Mouse (Mus musculus): ENCODE results near the gene Thy1.

Thy1 gene

DNA sequence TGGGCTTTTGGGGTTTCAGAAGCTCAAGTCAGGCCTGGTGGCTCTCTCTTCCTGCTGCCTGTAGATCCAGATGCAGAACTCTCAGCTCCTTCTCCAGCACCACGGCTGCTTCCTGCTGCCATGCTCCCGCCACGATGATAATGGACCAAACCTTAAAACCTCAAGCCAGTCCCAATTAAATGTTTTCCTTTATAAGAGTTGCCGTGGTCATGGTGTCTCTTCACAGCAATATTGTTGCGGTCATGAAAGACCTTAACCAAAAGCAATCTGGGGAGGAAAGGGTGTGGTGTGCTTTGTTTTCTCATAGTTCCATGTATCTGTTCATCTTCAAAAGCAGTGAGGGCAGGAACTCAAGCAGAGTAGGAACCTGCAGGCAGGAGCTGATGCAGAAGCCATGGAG is 6.1 kb upstream of the Thy1 start:
- DNase-seq: no peak

DNA sequence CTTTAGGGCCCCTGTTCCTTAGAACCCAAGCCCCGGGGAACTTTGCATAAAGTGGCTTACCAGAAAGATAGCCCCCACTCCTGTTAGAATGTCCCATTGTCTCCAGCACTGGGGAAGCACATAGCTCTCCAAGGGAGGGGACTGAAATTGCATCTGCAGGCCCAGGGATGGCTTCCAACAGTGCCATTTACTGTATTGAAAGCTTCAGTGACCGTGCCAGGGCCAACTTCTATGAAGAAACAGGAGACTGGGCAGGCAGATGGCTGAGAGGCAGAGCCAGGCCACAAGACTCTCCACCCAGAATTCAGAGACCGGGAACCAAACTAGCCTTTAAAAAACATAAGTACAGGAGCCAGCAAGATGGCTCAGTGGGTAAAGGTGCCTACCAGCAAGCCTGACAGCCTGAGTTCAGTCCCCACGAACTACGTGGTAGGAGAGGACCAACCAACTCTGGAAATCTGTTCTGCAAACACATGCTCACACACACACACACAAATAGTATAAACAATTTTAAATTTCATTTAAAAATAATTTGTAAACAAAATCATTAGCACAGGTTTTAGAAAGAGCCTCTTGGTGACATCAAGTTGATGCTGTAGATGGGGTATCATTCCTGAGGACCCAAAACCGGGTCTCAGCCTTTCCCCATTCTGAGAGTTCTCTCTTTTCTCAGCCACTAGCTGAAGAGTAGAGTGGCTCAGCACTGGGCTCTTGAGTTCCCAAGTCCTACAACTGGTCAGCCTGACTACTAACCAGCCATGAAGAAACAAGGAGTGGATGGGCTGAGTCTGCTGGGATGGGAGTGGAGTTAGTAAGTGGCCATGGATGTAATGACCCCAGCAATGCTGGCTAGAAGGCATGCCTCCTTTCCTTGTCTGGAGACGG is 1.4 kb upstream of the Thy1 start:
- DNase-seq: no peak

DNA sequence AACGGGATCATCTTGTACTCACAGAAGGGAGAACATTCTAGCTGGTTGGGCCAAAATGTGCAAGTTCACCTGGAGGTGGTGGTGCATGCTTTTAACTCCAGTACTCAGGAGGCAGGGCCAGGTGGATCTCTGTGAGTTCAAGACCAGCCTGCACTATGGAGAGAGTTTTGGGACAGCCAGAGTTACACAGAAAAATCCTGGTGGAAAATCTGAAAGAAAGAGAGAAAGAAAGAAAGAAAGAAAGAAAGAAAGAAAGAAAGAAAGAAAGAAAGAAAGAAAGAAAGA is 846 bp upstream of the Thy1 start:
- no peak for DNase-seq

DNA sequence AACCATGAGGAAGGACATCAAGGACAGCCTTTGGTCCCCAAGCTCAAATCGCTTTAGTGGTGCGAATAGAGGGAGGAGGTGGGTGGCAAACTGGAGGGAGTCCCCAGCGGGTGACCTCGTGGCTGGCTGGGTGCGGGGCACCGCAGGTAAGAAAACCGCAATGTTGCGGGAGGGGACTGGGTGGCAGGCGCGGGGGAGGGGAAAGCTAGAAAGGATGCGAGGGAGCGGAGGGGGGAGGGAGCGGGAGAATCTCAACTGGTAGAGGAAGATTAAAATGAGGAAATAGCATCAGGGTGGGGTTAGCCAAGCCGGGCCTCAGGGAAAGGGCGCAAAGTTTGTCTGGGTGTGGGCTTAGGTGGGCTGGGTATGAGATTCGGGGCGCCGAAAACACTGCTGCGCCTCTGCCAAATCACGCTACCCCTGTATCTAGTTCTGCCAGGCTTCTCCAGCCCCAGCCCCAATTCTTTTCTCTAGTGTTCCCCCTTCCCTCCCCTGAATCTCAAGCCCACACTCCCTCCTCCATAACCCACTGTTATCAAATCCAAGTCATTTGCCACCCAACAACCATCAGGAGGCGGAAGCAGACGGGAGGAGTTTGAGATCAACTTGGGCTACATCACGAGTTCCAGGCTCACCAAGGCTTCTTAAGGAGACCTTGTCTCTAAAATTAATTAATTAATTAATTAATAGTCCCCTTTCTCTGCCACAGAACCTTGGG is 683 bp downstream of the Thy1 start:
- peak; percentile 57 for DNase-seq

DNA sequence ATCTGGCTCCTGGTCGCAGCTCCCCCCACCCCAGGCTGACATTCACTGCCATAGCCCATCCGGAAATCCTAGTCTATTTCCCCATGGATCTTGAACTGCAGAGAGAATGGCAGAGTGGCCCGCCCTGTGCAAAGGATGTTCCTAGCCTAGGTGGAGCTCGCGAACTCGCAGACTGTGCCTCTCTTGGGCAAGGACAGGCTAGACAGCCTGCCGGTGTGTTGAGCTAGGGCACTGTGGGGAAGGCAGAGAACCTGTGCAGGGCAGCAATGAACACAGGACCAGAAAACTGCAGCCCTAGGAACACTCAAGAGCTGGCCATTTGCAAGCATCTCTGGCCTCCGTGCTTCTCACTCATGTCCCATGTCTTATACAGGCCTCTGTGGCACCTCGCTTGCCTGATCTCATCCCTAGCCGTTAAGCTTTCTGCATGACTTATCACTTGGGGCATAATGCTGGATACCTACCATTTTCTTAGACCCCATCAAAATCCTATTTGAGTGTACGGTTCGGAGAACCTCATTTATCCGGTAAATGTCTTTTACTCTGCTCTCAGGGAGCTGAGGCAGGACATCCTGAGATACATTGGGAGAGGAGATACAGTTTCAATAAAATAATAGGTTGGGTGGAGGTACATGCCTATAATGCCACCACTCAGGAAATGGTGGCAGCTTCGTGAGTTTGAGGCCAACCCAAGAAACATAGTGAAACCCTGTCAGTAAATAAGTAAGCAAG is 1.4 kb downstream of the Thy1 start:
- peak; percentile 47 for DNase-seq

DNA sequence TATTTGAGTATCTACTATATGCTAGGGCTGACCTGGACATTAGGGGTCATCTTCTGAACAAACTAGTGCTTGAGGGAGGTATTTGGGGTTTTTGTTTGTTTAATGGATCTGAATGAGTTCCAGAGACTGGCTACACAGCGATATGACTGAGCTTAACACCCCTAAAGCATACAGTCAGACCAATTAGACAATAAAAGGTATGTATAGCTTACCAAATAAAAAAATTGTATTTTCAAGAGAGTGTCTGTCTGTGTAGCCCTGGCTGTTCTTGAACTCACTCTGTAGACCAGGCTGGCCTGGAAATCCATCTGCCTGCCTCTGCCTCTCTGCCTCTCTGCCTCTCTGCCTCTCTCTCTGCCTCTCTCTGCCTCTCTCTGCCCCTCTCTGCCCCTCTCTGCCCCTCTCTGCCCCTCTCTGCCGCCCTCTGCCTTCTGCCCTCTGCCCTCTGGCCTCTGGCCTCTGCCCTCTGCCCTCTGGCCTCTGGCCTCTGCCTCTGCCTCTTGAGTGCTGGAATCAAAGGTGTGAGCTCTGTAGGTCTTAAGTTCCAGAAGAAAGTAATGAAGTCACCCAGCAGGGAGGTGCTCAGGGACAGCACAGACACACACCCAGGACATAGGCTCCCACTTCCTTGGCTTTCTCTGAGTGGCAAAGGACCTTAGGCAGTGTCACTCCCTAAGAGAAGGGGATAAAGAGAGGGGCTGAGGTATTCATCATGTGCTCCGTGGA is 2.1 kb downstream of the Thy1 start:
- DNase-seq: no peak

DNA sequence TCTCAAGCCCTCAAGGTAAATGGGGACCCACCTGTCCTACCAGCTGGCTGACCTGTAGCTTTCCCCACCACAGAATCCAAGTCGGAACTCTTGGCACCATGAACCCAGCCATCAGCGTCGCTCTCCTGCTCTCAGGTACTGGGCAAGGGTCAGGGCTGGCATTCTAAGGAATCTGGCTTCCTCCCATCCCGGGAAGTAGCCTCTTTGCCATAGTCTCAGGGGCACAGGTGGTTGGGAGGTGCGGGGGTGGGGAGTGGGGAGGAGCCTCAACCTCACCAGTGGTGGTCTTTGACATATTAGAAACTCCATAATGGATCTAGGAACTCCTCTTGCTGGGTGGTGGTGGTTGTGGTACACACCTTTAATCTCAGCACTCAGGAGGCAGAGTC is 2.7 kb downstream of the Thy1 start:
- DNase-seq: no peak

DNA sequence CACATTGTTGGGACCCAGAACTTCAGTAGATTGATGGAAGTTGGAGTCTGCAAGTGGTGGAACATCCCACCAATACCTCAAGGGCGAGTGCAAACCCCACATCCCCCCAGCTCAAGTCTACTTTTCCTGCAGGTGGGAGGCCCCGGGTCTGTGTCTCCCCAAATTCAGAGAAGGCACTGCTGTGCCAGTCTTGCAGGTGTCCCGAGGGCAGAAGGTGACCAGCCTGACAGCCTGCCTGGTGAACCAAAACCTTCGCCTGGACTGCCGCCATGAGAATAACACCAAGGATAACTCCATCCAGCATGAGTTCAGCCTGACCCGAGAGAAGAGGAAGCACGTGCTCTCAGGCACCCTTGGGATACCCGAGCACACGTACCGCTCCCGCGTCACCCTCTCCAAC is 3.2 kb downstream of the Thy1 start:
- no peak for DNase-seq

DNA sequence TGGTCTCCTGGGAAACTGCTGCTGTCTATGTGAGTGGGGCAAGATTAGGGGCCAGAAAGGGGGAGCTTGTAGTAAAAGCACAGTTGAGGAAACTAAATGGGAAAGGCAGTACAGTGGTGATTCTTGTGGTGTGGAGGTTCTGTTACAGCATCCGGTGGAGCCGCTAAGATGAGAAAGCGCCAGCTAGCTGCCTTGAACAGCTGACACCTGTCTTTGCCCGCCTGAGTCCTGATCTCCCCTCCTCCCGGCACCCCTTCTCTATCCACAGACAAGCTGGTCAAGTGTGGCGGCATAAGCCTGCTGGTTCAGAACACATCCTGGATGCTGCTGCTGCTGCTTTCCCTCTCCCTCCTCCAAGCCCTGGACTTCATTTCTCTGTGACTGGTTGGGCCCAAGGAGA is 3.9 kb downstream of the Thy1 start:
- DNase-seq: no peak

DNA sequence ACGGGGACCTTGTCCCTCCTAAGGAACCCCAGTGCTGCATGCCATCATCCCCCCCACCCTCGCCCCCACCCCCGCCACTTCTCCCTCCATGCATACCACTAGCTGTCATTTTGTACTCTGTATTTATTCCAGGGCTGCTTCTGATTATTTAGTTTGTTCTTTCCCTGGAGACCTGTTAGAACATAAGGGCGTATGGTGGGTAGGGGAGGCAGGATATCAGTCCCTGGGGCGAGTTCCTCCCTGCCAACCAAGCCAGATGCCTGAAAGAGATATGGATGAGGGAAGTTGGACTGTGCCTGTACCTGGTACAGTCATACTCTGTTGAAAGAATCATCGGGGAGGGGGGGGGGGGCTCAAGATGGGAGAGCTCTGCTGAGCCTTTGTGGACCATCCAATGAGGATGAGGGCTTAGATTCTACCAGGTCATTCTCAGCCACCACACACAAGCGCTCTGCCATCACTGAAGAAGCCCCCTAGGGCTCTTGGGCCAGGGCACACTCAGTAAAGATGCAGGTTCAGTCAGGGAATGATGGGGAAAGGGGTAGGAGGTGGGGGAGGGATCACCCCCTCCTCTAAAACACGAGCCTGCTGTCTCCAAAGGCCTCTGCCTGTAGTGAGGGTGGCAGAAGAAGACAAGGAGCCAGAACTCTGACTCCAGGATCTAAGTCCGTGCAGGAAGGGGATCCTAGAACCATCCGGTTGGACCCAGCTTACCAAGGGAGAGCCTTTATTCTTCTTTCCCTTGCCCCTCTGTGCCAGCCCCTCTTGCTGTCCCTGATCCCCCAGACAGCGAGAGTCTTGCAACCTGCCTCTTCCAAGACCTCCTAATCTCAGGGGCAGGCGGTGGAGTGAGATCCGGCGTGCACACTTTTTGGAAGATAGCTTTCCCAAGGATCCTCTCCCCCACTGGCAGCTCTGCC is 4.6 kb downstream of the Thy1 start:
- no peak for DNase-seq

DNA sequence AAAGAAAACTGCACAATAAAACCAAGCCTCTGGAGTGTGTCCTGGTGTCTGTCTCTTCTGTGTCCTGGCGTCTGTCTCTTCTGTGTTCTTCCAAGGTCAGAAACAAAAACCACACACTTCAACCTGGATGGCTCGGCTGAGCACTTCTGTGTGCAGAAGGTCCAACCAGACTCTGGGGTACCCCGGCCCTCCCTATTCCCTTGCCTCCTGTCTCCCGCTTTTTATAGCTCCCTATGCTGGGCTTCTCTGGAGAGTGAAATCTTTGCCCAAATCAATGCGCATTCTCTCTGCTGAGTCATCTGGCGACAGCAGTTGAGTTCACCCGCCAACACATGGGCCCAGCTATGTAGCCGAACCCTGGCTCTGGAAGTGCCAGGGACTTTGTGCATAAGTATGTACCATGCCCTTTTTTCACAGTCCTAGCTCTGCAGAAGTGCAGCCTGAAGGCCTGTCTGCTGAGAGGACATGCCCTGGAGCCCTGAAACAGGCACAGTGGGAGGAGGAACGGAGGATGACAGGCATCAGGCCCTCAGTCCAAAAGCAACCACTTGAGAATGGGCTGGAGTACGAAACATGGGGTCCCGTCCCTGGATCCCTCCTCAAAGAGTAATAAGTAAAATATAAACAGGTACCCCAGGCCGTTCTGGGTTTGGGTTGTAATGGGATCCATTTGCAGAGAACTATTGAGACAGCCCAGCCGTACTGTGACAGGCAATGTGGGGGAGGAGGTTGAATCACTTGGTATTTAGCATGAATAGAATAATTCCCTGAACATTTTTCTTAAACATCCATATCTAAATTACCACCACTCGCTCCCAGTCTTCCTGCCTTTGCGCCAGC is 5.6 kb downstream of the Thy1 start:
- DNase-seq: no peak

DNA sequence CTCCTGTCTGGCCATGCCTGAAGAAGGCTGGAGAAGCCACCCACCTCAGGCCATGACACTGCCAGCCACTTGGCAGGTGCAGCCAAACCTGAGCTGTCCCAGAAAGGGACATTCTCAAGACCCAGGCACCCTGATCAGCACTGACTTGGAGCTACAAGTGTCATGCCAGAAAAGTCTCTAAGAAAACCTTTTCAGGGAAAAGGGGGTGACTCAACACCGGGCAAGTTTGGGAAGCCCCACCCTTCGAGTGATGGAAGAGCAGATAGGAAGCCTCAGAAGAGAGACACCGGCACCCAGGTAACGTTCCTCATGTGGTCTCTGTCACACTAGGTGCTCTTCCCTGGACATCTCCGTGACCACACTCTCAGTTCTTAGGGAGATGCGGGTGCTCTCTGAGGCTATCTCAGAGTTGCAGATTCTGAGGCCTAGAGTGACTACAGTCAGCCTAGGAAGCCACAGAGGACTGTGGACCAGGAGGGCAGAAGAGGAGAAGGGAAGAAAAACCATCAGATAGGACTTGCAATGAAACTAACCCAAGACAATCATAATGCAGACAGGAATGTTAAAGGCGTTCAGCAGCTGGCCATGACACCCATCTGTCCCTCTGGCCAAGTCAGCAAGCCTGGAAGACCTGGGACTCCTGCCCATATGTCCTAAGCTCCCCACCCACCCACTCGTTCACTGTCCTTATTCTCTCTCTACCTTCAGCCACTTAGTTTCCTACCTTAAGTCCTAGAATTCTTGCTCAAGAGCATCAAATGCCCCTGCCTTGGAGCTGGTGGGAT is 6.4 kb downstream of the Thy1 start:
- DNase-seq: no peak

DNA sequence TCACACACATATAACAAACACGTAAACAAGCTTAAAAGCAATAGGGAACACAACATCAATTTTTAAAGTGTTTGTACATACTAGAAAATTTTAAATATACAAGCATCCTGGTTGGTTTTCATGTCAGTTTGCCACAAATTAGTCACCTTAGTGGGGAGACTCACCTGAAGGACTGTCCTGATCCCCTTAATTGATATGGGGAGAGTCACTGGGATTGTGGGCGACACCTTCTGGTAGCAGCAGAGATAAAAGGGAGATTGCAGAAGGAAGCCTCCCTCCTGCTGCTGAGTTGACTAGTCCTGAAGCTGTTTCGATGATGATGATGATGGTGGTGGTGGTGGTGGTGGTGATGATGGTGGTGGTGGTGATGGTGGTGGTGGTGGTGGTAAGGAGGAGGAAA is 9.7 kb downstream of the Thy1 start:
- DNase-seq: no peak

DNA sequence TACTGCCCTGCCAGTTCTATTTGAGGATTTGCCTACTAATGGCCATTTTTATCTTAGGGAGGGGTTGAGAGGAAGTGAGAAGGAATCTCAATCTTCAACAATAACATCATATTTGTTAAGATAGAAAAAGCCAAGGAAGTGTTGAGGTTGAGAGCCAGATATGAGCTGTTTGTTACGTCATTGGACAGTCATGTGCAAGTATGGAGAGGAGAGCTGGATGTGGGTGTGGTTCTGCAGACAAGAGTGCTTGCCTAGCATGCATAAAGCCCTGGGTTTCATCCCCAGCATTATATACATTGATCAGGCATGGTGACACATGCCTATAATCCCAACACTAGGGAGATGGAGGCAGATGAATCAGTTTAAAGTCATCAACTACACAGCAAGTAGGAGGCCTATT is 10.8 kb downstream of the Thy1 start:
- no peak for DNase-seq

DNA sequence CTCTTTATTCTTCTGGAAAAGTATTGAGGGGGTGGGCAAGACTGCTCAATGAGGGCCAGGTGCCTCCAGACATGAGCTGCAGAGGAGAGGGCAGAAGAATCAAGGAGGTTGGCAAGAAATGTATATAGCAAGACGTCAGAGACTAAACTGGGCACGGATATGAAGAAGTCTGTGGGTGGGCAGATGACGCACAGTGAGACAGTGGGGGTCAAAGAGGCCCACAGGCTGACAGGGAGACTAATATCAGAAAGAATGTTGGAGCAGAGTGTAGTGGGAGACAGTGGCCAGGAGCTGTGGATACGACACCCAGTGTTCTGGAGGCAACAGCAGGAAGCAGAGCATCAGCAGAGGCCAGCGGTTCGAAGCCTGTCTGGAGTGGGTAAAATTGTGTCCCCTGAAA is 15.4 kb downstream of the Thy1 start:
- no peak for DNase-seq

DNA sequence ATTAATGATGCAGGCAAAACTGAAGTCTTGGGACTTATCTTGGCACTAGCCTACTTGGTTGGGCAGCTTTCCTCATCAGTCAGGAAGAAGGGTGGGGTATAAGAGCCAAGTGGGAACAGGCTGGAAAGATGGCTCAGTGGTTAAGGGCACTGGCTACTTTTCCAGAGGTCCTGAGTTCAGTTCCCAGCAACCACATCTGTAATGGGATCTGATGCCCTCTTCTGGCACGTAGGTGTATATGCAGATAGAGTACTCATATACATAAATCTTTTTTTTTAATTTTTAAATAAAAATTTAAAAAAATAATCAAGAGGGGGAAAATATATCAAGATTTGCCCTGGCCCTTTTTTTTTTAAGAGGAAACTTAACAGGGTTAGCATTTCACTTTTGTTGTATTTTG is 22.0 kb downstream of the Thy1 start:
- no peak for DNase-seq

DNA sequence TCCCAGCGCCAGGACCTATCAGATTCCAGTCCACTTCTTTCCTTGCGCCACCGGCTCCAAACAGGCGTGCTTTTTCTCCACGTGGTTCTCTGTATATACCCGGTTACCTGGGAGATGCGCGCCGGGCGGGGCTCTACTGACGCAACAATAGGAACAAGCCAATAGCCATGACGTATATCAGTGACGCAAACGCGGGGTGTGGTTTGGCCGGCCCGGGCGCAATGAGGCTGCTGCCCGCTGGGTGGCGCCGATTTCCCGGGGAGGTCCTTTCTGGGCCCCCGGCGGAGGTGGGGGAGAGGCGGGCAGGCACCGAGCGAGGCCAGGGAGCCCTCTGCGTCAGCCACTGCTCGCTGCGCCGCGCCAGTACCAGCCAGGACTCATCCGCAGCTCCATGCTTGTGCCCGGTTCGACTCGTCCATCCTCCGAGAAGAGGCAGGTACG is 23.6 kb downstream of the Thy1 start, which contains the start of gene Usp2:
Usp2 (plus strand) TSS at position 237 of the 441 bp plus-strand sequence.
- DNase-seq: peak; percentile 99

DNA sequence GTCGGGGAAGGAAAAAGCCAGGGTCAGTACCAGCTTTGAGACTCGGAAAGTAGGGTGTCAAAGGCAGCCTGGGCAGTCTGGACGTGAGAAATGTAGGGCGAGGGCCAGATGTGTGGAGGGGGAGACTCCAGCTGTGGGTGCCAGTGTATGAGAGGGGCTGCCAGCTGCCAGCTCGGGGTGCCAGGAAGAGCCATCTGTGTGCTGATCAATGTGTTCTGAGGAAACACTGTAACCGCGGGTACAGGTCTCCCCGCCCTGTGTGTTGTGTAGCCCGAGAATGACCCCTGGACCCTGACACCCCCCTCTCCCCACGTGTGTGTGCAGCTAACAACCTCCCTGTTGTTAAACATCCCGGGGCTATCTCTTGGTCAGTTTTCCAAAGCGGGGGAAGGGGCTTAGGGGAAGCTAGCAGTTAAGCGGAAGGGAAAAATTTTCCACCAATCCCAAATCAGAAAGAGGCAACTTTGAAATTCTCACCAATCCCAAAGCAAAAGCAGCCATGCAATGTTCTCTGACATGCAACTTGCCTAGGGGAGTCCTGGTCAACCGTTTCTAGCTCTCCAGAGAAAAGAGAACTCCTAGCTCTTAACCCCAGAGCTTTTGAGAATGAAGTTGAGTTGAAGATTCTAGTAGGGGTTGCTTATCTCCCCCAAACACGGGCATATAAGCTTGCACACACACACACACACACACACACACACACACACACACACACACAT is 24.2 kb downstream of the Thy1 start:
- DNase-seq: no peak

DNA sequence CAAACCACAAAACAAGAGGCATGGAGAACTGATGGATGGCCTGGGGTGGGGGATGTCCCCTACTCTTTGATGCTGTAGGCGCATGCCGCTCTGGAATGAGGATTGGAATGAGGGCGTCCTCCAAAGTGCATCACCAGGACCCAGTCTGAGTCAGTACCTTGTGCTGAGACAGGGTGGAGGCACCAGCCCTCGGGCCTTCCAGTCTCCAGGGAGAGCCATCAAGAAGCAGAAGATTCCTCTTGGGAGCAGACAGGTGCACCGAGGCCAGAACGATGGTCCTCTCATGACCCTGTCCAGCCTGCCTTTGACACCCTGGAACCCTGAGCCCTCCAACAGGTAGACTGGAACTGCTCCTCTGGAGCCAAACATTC is 24.8 kb downstream of the Thy1 start:
- DNase-seq: no peak

DNA sequence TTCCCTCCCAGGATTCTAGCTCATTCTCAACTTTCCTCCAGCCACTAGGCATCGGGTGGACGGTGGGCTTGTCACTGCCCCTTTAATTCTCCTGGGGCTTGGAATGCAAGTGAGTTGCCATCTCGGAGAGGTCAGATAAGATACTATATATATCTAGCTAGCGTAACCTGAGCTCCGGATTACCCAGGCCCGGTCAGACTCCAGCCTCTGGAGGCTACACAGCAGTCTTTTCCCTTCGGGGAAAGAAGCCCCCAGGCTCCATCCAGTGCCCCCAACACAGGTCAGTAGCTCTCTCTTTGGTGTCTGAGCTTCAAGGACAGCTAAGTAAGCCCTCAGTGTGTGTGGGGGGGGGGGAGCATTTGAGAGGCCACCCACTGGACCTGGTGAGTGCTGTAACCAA is 26.1 kb downstream of the Thy1 start:
- no peak for DNase-seq

Measured in right cerebral cortex, postnatal 14 days (tissue).